Mouse (Mus musculus) ovary, postnatal 36 days (tissue): ENCODE measurements at regions not wholly inside any gene's neighbourhood (a gene's known extent, or its start where the extent isn't known, plus 50 kb on each side); places are given as distances from the start of the nearest gene placed in this dataset.

Experiments
- DNase-seq: peaks from one replicate; pipeline ENCODE4 v3.0.0; 2022; ENCODE audit warnings: low spot score, mixed read lengths

- no peak for DNase-seq
Measured at GRCm38 (mm10) chrX:162210848-162211247, 51.3 kb upstream of the Nhs start.
